Mouse (Mus musculus): ENCODE data around the gene Hap1. TPM values are rescaled to one million over a fixed set of nuclear protein-coding genes. Genes with fewer than 3 reads are reported as not detected.
A peak's percentile ranks its signal among the peaks of the same experiment; 100 is the strongest.
"Not testable (repeated sequence)": the region's sequence is repeated elsewhere in the genome, so short reads cannot be mapped to it uniquely, and the experiment has no call there.

Gene Hap1
- total RNA-seq, 1 experiment from 2014 or later, result 50.1 TPM

DNA sequence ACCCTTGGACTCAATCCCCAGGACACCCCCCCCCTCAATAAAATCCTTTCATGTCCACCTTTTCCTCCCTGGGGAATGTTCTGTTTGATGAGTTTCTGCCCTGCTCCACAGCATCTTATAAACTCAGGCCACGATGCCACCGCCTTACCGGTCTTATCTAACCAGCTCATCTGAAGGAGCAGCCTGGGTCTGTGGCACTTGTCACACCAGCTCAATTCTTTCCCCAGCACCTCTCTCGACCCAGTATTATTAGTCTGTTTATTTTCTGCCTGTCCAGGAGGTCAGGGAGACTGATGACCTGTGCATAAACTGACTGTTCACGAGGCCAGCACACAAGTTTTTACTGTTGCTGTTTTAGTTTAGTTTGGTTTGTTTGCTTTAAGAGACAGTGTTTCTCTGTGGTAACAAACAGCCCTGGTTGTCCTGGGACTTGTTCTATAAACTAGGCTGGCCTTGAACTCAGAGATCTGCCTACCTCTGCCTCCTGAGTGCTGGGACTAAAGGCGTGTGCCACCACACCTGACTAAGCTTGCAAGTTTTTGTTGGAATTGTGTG is 38.0 kb downstream of the Hap1 start:
- DNase-seq, result no peak

DNA sequence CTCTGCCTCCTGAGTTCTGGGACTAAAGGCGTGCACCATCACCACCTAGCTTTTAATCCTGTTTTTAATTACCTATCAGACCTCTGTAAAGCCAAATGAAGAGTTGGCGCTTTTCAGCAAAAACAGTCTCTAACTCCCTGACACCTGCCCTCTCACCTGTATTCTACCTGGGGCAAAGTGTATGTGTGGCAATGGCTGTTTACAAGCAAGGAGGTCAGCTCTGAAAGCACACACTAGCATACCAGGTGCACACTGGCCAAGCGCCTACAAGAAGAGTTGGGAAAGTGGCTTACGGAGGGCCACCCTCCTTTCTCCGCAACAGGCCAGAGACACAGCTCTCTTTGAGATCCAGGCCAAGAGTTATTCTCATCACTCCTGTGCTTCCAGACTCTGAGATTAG is 40.5 kb downstream of the Hap1 start:
- DNase-seq, result no peak

DNA sequence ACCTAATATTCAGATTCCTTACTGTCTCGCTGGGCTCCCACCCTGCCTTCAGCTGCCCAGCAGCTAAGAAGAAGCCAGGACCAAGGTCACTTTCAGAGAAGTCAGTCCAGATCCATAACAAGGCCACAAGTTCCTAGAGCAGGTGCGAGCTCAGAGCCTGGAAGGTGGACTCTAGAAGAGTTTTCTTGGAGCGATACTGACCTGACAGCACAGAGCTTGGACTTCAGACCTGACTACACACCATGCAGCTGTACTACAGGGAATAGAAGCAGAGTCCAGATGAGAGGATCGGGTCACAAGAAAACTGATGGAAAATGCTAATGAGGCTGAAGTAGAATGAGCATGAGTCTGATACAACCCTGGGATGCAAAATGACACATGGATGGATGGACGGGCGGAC is 42.5 kb downstream of the Hap1 start:
- no peak for DNase-seq

DNA sequence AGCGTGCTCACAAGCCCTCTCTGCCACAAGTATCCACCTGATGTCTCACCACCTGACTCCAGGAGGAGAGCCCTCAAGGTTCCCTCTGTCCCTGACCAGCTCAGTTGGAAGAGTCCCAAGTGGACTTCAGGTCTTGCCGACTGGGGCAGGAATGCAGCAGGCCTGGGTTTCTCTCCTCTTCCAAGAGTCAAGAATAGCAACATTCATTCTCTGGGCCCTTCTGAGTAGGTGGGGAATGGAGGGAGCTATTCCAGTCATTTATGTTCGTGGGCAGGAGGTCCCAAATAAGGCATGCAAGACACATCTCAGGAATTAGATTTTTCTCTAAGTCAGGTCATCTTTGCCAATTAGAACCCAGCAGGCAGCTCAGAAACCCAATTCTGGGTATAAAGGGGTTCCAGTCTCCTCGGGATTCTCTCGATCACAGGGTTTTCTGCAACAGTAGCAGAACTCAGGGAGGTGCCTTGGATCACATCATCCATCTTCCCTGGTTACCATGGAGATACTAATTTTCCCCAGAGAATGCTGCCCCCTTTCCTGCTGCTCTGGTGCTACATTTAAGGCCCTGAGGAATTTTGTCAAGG is 43.7 kb downstream of the Hap1 start:
- peak; percentile 38 for DNase-seq

DNA sequence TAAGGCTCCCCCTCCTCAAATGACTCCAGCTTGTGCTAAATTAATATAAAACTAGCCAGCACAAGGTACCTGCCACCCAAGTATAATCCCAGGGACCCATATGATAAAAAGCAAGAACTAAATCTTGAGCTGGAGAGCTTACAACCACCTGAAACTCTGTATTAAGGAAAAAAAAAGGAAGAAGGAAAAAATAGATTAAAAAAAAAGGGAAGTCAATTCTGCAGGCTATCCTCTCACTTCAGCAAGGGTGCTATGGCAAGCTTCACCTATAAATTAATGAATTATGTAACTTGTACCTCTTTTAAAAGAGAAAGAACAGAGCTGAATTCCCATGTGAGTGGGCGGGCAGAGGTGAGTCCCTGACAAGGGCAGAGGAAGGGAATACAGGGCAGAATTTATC is 44.3 kb downstream of the Hap1 start:
- no peak for DNase-seq

DNA sequence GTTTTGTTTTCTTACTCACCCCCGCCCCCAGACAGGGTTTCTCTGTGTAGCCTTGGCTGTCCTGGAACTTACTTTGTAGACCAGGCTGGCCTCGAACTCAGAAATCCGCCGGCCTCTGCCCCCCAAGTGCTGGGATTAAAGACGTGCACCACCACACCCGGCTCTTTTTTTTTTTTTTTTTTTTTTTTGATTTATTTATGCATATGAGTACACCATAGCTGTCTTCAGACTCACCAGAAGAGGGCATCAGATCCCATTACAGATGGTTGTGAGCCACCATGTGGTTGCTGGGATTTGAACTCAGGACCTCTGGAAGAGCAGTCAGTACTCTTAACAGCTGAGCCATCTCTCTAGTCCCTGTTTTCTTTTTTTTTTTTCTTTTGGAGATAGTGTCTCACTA is 47.3 kb downstream of the Hap1 start:
- DNase-seq, result not testable (repeated sequence)

DNA sequence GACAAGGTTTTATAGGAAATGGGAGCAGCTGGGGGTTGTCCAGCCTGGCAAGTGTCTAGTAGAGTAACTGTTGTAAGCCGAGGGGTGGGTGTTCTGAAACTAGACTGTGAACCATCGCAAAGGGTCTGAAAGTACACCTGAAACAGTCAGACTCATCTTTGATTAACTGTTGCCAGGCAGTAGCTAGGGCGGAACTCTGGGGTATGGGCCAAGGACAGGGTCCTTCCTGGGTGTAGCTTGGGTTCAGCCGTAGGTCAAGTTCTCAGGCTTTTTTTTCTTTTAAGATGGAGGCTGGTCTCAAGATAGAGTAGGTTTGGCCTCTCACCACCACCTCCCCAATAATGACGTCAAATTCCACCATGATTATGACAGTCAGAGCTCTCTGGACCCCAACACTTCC is 48.0 kb downstream of the Hap1 start:
- no peak for DNase-seq

DNA sequence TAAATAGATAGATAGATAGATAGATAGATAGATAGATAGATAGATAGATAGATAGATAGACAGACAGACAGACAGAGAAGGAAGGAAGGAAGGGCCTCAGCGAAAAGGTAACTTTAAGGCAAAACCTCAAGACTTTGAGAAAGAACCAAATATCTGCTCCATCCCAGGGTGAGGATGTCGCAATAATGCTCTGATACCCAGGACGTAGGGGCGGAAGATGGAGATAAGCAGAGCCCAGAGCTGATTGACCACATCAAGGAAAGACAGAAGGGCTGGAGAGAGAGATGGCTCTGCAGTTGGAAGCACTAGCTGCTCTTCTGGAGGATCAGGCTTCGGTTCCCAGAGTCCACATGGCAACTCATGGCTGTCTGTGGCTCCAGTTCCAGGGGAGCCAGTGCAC is 54.6 kb downstream of the Hap1 start:
- no peak for DNase-seq

DNA sequence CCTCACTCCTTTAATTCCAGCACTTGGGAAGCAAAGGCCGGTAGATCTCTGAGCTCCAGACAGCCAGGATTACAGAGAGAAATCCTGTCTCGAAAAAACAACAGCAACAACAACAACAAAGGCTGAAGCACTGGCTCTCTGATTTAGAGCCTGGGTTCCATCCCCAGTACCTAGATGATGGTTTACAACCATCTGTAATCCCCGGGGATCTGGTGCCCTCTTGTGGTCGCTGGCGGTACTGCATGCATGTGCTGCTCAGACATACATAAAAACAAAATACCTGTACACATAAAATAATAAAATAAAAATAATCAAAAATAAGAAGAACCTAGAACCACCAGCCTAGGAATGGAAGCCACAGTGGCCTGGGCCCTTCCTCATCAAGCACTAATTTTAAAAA is 55.6 kb downstream of the Hap1 start:
- DNase-seq, result peak; percentile 73

DNA sequence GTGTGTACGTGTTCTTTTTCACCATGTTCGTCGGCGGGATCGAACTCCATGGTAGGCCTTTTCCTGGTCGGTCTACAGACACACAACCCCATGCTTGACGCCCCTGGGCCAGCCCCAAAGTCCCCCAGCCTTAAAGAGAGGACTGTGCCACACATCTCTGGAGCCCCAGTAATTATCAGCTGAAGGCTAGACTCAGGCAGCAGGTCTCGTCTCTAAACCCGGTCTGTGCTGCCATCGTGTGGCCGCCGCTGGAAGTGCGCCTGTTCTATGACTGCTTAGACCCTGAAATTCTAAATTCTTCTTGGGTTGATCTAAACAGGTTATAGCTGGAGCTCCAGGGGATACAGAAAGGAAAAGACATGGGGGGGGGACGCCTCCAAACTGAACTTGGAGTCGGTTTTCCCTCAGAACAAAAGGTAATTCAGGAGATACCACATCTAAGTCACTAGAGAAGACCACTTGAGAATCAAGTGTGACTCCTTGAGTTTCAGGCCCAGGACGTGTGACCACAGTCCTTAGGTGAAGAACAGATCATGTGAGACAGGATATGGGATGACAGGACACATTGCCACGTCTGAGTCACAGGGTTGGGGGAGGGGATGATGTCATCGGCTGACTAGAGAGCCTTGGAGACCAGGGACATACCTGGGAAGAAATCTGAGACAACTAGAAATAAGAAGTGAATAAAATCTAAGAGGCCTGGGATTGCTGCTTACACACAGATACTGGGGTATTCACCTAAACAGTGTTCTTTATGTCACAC is 57.5 kb downstream of the Hap1 start:
- DNase-seq, result peak; percentile 86

DNA sequence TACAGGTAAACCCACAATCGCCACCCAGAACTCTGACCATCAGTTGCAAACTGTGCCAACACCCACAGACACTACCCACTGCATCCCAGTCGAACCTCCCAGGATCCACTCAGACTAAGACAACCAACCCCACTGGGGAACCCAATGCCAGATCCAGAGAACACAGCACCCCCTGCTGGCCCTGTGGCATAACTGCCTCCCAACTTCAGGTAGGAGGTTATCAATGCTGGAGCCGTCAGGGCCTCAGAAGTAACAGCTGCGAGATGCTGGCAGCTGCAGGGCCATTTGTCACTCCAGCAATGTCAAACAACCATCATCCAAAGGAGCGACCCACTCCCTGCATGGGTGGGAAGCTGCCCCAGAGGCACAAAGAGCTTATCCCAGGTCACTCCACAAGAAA is 58.1 kb downstream of the Hap1 start:
- peak; percentile 48 for DNase-seq

Other genes starting within 250 kb of the Hap1 start
- not detected in 2 replicates for gene Krt13, start 234.6 kb downstream of the Hap1 start, total RNA-seq (2021)
- gene Krt15, start 220.2 kb downstream of the Hap1 start, total RNA-seq (2021), result not detected in 2 replicates
- 6.4 and 6.6 TPM in 2 replicates for gene Krt19, start 207.5 kb downstream of the Hap1 start, total RNA-seq (2021)
- gene Krt9, start 162.9 kb downstream of the Hap1 start, total RNA-seq (2021), result not detected in 2 replicates
- 0.38 and 0.41 TPM in 2 replicates for gene Krt14, start 148.6 kb downstream of the Hap1 start, total RNA-seq (2021)
- not detected in 2 replicates for gene Krt16, start 107.2 kb downstream of the Hap1 start, total RNA-seq (2021)
- gene Krt17, start 95.1 kb downstream of the Hap1 start, total RNA-seq (2021), result not detected in 2 replicates
- gene Krt42, start 86.3 kb downstream of the Hap1 start, total RNA-seq (2021), result not detected in 2 replicates
- 987 and 1,021 TPM in 2 replicates for gene Eif1, start 36.2 kb downstream of the Hap1 start, total RNA-seq (2021)
- gene Gast, start 21.7 kb downstream of the Hap1 start, total RNA-seq (2021), result not detected in 2 replicates
- gene Jup, start 41.6 kb upstream of the Hap1 start, total RNA-seq (2021), result 101 and 102 TPM in 2 replicates
- 25.8 and 26.7 TPM in 2 replicates for gene P3h4, start 58.7 kb upstream of the Hap1 start, total RNA-seq (2021)
- 33.8 and 38.9 TPM in 2 replicates for gene Fkbp10, start 59.6 kb upstream of the Hap1 start, total RNA-seq (2021)
- 51.5 and 57.5 TPM in 2 replicates for gene Nt5c3b, start 85.7 kb upstream of the Hap1 start, total RNA-seq (2021)
- gene Klhl10, start 85.8 kb upstream of the Hap1 start, total RNA-seq (2021), result 0.94 and 1.5 TPM in 2 replicates
- 42.9 and 44.2 TPM in 2 replicates for gene Klhl11, start 116.6 kb upstream of the Hap1 start, total RNA-seq (2021)
- 805 and 809 TPM in 2 replicates for gene Acly, start 171.9 kb upstream of the Hap1 start, total RNA-seq (2021)
- gene Ttc25, start 189.5 kb upstream of the Hap1 start, total RNA-seq (2021), result 1.3 TPM in 2 replicates
- 35.5 and 38.4 TPM in 2 replicates for gene Cnp, start 218.8 kb upstream of the Hap1 start, total RNA-seq (2021)